Mouse (Mus musculus) brain, embryonic 14.5 days (tissue): ENCODE results near the gene Taok3.

Experiments
- CTCF ChIP-seq: fragments of 200-500 bp; IDR thresholded peaks from 2 replicates; pipeline ENCODE4 v1.5.1; 2012; ENCODE audit warnings: inconsistent platforms, mild to moderate bottlenecking, moderate library complexity, borderline replicate concordance; ENCODE audit not compliant: insufficient read depth, insufficient read length; ENCODE audit errors: extremely low read depth
- POLR2A ChIP-seq: fragments of 200-500 bp; IDR thresholded peaks from 2 replicates; pipeline ENCODE4 v1.6.1; 2012; ENCODE audit warnings: mild to moderate bottlenecking, inconsistent platforms, borderline replicate concordance; ENCODE audit not compliant: poor library complexity, insufficient read depth, insufficient read length, severe bottlenecking; ENCODE audit errors: extremely low read depth

GRCm38 (mm10) chr5:117263566-117263965, 143.6 kb downstream of the Taok3 start:
- no peak for TF ChIP-seq CTCF
- no peak for TF ChIP-seq POLR2A
